Mouse (Mus musculus) left cerebral cortex, adult 11 months (tissue): ENCODE results near the gene Ghrh.

Experiments
- DNase-seq: peaks from one replicate; pipeline ENCODE4 v3.0.0; 2022; ENCODE audit warnings: low spot score

Ghrh gene

GRCm38 (mm10) chr2:157307715-157308265 lies 39.5 kb downstream of the Ghrh start:
- no peak for DNase-seq

GRCm38 (mm10) chr2:157306091-157307032 lies 40.9 kb downstream of the Ghrh start:
- no peak for DNase-seq

DNA sequence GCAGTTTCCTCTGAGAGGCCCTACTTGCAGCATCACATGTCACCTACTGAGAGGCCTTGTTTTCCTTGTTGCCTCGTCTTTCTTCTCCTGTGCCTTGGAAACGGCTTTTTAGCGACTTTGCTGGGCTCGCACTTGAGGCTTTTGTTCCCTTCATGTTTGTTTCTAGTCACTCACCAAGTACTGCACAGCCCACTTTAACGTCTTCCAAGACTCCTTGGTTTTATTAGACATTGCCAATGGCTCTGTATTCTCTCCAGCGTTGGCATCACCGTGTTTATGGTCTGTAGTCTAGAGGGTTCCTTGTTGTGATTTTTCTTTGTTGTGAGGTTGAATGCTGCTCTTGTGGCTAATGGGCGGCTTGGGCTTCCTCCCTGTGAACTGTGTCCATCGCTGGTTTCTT lies 44.2 kb downstream of the Ghrh start:
- DNase-seq = no peak

DNA sequence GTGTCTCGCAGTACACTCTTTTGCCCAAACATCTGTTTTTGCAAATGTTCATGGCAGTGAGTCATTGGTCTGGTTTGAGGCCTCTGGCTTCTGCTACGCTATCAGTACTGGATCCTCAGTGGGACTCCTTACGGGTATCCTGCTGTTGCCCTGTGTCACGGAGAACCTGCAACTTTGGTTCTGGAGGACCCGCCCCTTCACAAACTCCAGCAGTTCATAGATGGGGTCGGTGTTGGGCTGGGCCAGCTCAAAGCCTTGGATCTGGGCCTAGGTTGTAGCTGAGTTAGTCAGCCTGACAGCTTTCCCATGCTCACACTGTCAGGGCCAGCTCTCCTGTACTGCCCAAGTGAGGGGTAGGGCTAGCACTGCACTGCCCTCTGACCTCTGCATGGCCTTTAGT lies 47.3 kb downstream of the Ghrh start:
- DNase-seq = no peak

GRCm38 (mm10) chr2:157296105-157296689 lies 51.1 kb downstream of the Ghrh start:
- DNase-seq = no peak

- DNase-seq = peak; percentile 59
Measured at GRCm38 (mm10) chr2:157292093-157292492, 55.2 kb downstream of the Ghrh start.

GRCm38 (mm10) chr2:157288996-157289395 lies 58.3 kb downstream of the Ghrh start:
- no peak for DNase-seq

- peak; percentile 46 for DNase-seq
Measured at GRCm38 (mm10) chr2:157287542-157287941, 59.8 kb downstream of the Ghrh start.

DNA sequence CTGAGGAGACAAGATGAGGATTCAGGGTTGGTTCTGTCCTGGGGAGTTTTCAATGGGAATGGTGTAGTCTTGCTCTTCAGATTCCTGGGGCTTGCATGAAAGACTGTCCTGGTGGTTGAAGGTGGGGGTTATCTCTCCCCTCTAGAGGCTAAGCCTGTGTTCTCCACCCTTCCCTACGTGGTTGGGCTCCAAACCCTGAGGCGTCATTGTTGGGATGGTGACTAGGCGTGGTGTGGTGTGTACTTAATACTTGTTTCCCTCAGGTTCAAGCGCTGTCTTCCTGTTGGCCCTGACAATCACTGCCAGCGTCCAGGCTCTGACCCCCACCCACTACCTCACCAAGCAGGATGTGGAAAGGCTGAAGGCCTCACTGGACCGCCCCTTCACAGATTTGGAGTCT lies 64.0 kb downstream of the Ghrh start:
- no peak for DNase-seq
